Mouse (Mus musculus): ENCODE data around the gene Pdpk1.
"Not testable (repeated sequence)": the region's sequence is repeated elsewhere in the genome, so short reads cannot be mapped to it uniquely, and the experiment has no call there.

The Pdpk1 gene

GRCm38 (mm10) chr17:24113031-24113430 lies 37.7 kb downstream of the Pdpk1 start:
- in situ Hi-C loops (cut with MboI): no loop called here

- in situ Hi-C loops (cut with MboI): no loop called here
These were observed 39.5 kb downstream of the Pdpk1 start for GRCm38 (mm10) chr17:24111256-24111655.

DNA sequence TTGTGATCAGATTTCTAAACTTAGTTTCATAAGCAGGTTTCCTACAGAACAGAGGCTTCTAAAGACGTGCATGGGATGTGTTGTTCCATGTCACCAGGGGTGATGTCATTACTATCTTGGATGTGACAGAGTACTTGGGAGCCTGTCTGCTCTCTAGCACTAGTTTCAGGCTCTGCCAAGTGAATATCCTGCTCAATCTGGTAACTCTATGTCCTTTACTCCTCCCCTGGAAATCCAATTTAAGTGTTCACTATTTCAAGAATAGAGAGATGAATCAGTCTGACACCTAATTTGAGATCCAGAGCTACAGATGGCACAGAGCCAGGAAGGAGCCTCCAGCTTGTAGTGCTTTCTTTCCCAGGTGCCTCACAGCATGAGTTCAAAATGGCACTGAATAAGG lies 41.8 kb downstream of the Pdpk1 start:
- in situ Hi-C loops (cut with MboI): no loop called here

GRCm38 (mm10) chr17:24105111-24105510 lies 45.6 kb downstream of the Pdpk1 start:
- in situ Hi-C loops (cut with MboI): no loop called here

- in situ Hi-C loops (cut with MboI): no loop called here
These were observed 52.4 kb downstream of the Pdpk1 start for GRCm38 (mm10) chr17:24098354-24098753.

GRCm38 (mm10) chr17:24090575-24090974 lies 60.1 kb downstream of the Pdpk1 start:
- in situ Hi-C loops (cut with MboI): no loop called here

DNA sequence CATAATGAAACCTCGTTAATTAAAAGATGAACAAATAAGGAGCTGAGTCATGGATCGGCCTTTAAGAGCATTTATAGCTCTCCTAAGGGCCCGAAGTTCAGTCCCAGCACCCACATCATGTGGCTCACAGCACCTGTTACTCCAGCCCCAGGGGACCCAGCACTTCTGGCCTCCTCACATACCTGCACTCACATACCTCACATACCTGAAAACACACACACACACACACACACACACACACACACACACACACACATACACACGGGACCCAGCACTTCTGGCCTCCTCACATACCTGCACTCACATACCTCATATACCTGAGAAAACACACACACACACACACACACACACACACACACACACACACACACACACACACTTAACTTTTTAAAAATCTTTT lies 64.3 kb downstream of the Pdpk1 start:
- in situ Hi-C loops (cut with MboI): not testable (repeated sequence)

GRCm38 (mm10) chr17:24084593-24084992 lies 66.1 kb downstream of the Pdpk1 start:
- in situ Hi-C loops (cut with MboI): no loop called here

DNA sequence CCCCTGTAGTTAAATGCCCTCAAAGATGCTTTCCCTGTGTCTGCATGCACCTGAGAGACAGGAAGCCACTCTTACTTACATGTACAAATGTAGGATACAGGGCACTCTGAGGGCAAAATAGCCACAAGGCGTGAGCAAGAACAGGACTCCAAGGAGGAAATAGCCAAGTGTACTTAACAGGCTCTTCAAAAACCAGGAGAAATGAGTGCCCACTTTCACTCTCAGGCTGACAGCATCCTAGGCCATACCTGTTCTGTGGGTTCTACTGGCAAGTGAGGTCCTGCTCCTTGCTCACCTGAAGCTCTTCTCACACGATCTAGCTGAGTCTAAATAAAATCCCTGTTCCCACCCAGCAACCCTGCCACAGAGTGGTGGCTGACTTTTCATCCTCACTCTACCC lies 73.6 kb downstream of the Pdpk1 start:
- in situ Hi-C loops (cut with MboI): no loop called here

GRCm38 (mm10) chr17:24072919-24073696 lies 77.6 kb downstream of the Pdpk1 start, which contains the start of gene Kctd5:
Gene Kctd5 (minus strand): TSS chr17:24073485.
- in situ Hi-C loops (cut with MboI): no loop called here

GRCm38 (mm10) chr17:24069531-24069930 lies 81.2 kb downstream of the Pdpk1 start:
- in situ Hi-C loops (cut with MboI): no loop called here

GRCm38 (mm10) chr17:24068271-24068670 lies 82.5 kb downstream of the Pdpk1 start:
- in situ Hi-C loops (cut with MboI): no loop called here

GRCm38 (mm10) chr17:24062459-24063155 lies 88.1 kb downstream of the Pdpk1 start:
- in situ Hi-C loops (cut with MboI): no loop called here

DNA sequence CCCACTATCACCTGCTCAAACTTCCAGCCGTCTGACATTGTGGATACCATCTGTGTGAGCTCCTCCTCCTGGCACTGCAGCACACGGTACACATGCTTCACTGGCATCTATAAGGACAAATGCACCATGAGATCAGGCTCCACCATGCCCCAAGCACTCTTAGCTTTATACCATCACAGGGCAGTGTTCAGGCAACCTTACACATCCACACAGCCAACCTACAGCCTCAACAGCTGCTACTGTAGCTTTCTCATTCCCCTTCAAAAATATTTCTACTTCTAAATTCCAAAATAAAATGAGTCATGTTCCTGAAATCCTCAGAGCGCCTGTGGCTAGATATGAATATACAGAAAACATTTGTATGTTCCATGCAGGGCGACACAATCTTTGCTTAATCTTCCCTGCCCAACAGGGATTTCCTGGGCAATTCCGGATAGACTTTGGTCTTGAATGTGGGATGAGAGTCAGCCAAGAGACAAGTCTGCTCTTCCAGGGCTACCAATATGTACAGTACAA lies 92.9 kb downstream of the Pdpk1 start:
- in situ Hi-C loops (cut with MboI): no loop called here

DNA sequence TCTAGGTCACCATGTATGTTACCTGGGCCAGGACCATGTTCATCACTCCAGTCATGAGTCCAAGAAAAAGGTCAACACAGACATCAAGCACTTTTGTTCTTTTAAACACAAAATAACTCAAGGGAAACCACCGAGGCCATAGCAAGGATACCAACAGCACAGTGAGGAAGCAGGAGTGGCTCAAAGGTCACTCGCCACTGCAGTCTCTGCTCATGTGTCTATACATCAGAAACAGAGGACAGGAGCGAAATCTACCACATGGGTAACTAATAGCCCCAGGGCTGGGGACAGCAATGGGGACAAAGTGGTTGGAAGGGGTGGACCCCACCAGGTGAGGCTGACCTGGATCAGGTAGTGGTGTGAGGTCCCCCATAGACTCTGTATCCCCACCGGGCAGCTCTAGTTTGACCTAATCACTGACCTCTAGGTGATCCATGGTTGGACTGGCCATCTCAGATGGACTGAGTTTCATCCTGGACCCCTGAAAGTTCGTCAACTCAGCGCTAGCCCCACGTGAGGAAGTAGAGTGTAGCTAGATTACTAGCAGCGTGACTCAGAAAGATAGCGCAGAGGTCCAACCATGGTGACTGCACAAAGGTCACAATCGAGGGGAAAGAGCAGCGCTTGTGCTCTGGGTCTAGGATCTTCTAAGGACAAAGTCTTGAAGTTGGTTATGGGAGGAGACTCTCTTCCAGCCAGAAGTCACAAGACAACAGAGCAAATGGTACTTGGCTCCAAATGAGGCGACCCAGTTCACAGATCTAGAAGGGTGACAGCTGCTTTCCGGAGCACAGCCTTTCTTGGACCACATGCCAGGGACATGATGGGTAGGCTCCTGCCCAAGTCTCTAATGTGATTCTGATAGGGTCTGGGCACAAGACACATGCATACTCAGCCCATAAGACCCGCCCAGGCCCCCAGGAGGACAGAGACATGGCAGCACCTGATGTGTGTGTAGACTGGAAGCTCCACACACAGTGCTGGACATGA lies 93.8 kb downstream of the Pdpk1 start:
- in situ Hi-C loops (cut with MboI): no loop called here

DNA sequence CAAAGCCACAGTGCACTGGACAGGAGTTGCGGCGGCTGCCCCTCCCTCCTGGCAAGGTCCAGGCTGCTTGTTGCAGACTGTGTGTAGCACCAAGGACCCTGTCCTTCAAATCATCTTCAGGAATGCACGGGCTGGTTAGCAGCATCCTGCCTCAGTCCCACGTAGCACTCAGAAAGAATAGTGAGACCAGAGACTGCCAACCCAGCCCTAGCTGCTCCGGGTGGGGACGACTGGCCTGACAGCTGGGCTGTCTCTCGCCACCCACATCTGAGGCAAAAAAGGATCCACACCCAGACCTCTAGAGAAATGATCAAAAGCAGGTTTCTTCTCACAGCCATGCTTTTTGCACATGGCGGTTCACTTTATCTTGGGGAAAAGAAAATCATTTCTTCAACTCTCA lies 101.7 kb downstream of the Pdpk1 start:
- in situ Hi-C loops (cut with MboI): no loop called here

DNA sequence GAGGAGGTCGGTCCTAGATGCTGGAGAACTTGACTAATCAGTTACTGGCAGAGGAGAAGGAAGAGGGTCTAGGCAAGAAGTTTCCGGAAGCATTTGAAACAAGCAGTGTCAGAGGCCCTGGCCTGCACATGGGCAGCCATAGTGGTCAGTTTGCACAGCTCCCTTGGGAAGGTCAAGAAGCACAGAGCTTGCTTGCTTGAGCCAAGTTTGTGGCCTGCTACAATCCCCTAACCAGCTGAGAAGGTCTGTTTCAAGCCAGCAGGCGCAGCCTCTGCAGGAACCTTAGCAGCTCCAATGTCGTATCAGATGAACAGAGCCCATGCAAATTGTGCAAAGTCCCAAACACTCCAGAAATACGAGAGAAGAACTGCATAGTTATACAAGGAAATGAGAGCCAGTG lies 102.7 kb downstream of the Pdpk1 start:
- in situ Hi-C loops (cut with MboI): no loop called here

DNA sequence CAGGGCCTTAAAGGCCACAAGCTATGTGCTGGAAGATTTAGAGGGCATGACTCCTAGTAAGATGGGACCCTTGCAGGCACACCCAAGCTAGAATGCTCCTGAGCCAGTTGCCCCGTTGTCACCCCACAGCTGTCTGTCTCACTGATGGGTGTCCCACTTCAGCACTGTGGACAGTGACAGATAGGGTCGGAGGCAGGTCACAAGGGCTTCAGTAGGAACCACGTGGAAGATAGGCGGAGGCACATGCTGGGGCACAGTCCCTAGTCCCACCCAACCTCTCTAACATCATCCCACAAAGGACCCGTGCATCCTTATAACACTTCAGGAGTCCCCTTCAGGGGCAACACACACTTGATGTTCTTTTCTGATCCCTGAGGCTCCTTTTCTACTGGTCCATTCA lies 104.7 kb downstream of the Pdpk1 start:
- in situ Hi-C loops (cut with MboI): no loop called here

DNA sequence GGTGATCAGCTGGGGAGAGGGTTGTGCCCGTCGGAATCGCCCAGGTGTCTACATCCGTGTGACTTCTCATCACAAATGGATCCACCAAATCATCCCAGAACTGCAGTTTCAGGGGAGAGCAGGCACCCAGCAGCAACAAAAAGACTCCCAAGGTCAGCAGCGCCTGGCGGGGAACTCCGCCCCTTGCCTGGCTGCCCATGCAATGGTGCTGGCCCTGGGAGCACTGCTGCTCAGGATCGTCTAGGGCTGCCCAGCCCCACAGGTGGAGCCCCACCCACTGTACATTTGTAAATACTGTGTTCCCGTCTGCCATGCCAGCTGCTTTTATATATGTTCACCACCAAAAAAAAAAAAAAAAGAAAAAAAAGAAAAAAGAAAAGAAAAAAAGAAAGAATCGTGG lies 105.1 kb downstream of the Pdpk1 start:
- in situ Hi-C loops (cut with MboI): no loop called here

DNA sequence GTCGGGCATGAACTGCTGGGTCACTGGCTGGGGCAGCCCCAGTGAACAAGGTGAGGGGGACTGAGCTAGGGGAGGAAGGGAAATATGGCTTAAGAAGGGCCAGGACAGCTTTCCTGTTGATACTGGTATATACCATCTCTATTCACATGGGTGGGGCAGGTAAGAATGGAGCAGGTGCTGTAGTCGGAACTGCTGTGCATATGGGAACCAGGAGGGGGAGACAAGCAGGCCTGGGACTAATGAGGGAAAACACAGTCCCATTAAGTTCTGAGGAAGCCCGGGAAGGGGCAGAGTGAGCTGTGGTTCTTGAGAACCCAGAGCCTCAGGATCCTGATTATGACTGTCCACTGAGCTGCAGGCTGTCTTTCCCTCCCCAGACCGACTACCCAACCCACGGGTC lies 106.2 kb downstream of the Pdpk1 start:
- in situ Hi-C loops (cut with MboI): no loop called here

GRCm38 (mm10) chr17:24037844-24038243 lies 112.9 kb downstream of the Pdpk1 start, which contains the start of gene Prss27:
Gene Prss27 (plus strand): TSS chr17:24038144.
- in situ Hi-C loops (cut with MboI): no loop called here

DNA sequence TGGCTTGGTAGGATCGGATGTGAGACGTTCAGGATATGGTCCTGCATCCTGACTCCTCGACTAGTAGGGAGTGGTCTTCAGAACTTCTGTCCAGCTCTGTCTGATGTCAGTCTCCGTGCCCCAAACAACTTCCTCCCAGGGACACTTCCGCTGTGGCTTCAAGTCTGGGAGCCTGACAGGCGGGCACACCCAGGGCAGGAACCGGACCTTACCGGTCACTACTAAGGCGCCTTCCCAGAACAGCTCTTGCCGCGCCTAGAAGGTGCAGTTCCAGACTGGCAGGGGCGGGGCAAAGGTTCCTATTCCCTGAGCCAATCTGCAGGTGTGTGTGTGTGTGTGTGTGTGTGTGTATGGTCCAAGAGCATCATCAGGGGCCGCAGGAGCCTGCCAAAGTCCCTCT lies 113.4 kb downstream of the Pdpk1 start:
- in situ Hi-C loops (cut with MboI): no loop called here
